Mouse (Mus musculus): ENCODE results near the gene Ino80e. TPM values are rescaled to one million over a fixed set of nuclear protein-coding genes. Genes with fewer than 3 reads are reported as not detected.

The Ino80e gene
- 10 to 100 TPM; 75.8 to 78.6 TPM for polyA plus RNA-seq (2017; shearing (Covaris generic))

DNA sequence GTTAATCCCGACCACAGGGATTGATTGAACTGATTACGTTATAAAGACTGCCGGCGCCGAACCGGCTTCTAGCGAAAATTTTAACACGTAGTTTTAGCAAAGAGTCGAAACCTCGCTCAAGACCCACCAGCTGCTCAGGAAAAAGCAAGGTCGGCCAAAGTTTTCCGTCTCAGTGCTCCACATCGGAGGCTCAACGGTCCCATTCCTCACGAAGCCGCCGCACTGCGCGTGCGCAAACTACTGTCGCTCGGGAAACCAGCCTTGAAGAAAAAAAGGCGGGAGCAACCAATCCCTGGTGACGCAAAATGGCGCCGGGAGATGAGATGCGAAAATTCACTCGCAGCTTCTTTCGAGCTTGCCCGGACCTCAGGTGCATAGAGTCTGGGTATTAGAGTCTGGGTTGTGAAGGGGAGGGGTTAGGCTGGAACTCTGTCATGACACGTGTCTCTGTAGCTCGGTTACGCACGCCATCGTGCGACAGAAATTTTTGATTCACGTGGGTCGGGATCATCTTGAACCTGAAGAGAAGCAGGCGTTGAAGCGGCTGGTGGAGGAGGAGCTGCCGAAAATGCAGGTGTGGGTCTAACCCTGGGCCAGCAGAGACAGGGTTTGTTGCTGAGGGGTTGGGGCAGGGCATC, at the start of gene Ino80e:
Gene Ino80e (minus strand): TSS at position 231 of the 638 bp plus-strand sequence.

DNA sequence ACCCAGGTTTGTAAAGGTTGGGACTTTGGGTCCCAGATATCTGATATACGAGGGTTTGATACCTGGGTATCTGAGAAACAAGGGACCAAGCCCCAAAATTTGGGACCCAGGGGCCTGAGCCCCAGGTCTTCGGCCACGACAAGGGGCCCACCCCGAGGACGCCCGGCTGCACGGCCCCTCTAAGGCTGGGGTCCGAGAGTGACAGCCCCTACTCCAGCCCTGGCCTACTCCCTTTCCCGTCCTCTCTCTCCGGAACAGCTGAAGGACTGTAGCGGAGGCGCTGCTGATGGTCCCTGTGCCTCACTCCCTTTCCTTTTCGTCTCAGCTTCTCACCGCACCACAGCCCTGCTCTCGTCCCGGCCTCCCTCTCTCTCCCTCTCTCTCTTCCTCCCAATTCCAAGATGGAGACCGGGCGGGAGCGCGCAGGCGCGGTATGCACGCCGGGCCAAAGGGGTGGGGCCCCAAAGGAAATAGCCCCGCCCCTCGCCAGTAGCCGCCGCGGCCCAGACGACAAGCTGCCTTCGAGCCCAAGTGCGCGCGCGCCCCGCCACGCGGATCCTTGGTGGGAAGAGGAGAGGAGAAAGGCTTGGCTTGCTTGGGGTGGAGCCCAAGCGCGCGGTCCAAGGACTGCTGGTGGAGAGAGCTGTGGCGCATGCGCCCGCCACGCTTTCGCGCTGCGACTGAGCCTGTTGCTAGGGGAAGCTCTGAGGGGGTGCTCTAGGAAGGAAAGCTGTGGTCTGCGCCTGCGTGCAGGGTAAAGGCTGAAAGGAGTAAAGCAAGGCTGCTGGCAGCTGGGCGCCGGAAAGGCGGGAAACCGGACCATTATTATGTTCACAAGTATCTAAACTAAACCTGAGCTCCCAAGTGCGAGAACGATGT, 22.3 kb upstream of the Ino80e start, which contains the start of gene Taok2:
Gene Taok2 (minus strand): TSS at position 418 of the 879 bp plus-strand sequence.

DNA sequence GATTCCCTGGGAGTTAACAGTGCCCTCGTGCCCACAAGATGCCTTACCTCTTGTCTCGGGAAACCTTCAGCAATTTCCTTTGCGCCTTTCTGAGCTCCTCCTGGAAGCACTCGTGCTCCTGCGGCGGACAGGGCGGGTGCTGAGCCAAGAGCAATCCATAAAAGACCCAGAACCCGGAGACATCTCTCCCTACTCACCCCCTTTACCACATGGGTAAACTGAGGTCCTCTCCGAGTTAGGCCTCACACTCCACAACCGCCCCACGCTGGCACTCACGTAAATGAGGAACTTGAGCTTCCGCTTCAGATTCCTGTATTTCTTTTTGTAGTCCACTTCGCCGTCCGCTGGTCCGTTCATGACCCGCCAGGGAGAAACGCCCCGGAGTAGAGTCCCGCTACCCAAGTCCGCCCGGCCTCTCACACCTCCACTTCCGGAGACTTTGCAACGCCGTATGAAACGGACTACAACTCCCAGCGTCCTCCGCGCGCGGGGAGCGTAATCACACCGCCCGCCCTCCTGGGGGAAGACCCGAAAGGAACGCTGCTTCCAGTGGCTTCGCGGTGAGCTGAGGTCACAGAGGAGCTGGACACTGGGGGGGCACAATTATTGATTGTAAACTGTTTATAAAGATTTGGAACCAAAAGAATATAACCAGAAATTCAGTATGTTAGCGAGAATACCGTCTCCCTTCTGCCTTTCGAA, 597 bp downstream of the Ino80e start, which contains the start of gene Hirip3:
Gene Hirip3 (plus strand): TSS at position 544 of the 702 bp plus-strand sequence.

DNA sequence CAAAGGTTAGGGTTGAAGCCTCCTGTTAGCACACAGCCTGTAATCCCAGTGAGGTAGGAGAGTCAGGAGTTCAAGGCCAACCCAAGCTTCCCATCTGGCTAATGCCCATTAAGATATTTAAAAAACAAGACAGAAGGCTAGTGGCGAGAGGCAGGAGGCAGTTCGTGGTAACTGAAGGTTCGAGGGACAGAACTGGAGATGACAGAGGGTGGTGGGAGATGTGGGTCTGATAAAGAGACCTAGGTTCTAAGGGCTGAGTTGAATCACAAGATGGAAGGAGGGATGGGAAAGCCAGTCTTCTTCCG, 15.1 kb downstream of the Ino80e start, which contains the start of gene Doc2a:
Gene Doc2a (plus strand): TSS at position 301 of the 305 bp plus-strand sequence.

DNA sequence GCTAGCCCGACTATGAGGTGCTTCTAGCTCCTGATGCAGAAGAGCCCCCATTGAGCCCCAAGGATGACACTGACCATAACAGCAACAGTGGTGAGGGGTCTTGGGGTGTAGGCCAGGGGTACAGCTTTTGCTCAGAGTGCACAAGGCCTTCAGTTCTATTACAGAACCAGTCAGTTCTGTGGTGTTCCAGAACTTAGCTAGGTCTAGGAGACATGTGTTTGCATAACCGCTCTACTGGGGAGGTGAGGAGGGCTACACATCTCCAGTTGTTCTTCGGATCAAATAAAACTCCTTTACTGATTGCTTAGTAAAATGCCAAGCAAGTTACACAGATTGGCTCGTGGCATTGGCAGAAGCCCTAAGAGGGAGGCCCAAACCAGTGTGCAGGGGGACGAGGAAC, 30.6 kb downstream of the Ino80e start, which contains the start of gene 4930451I11Rik:
Gene 4930451I11Rik (minus strand): TSS at position 101 of the 400 bp plus-strand sequence.

Other genes with a start within 250 kb of the Ino80e start
- 10 to 100 TPM in 1 of 2 experiments, 1 to 10 TPM in 1; 6.0 to 12.8 TPM for gene Nupr1, start 231.5 kb downstream of the Ino80e start, polyA plus RNA-seq (2017; shearing (Covaris generic))
- gene Sgf29, start 213.1 kb downstream of the Ino80e start, polyA plus RNA-seq (2017; shearing (Covaris generic)): 100 to 1,000 TPM; 114 to 118 TPM
- under 1 TPM; 0.20 to 0.48 TPM for gene Sult1a1, start 185.9 kb downstream of the Ino80e start, polyA plus RNA-seq (2017; shearing (Covaris generic))
- gene Bola2, start 167.0 kb downstream of the Ino80e start, polyA plus RNA-seq (2017; shearing (Covaris generic)): 100 to 1,000 TPM; 104 to 113 TPM
- 10 to 100 TPM in 1 of 2 experiments, 1 to 10 TPM in 1; 8.3 to 10.8 TPM for gene Slx1b, start 166.6 kb downstream of the Ino80e start, polyA plus RNA-seq (2017; shearing (Covaris generic))
- 1,000 to 10,000 TPM; 2,830 to 3,089 TPM for gene Coro1a, start 154.6 kb downstream of the Ino80e start, polyA plus RNA-seq (2017; shearing (Covaris generic))
- 10 to 100 TPM; 32.8 to 38.7 TPM for gene Mapk3, start 102.8 kb downstream of the Ino80e start, polyA plus RNA-seq (2017; shearing (Covaris generic))
- gene Gdpd3, start 96.0 kb downstream of the Ino80e start, polyA plus RNA-seq (2017; shearing (Covaris generic)): 1 to 10 TPM in 1 of 2 experiments, under 1 TPM in 1; 0.89 to 1.3 TPM
- 100 to 1,000 TPM; 490 to 573 TPM for gene Ypel3, start 85.4 kb downstream of the Ino80e start, polyA plus RNA-seq (2017; shearing (Covaris generic))
- gene Tbx6, start 80.9 kb downstream of the Ino80e start, polyA plus RNA-seq (2017; shearing (Covaris generic)): 1 to 10 TPM; 4.3 to 6.4 TPM
- 100 to 1,000 TPM; 363 to 467 TPM for gene Ppp4c, start 69.9 kb downstream of the Ino80e start, polyA plus RNA-seq (2017; shearing (Covaris generic))
- under 1 TPM; 0.16 to 0.97 TPM for gene Fam57b, start 64.7 kb downstream of the Ino80e start, polyA plus RNA-seq (2017; shearing (Covaris generic))
- gene 4930451I11Rik, start 30.7 kb downstream of the Ino80e start, polyA plus RNA-seq (2017; shearing (Covaris generic)): not detected
- not detected for gene Doc2a, start 15.0 kb downstream of the Ino80e start, polyA plus RNA-seq (2017; shearing (Covaris generic))
- gene Hirip3, start 405 bp downstream of the Ino80e start, polyA plus RNA-seq (2017; shearing (Covaris generic)): 1 to 10 TPM; 7.9 to 8.7 TPM
- gene Taok2, start 22.3 kb upstream of the Ino80e start, polyA plus RNA-seq (2017; shearing (Covaris generic)): 10 to 100 TPM; 44.6 to 51.3 TPM
- gene Tmem219, start 60.5 kb upstream of the Ino80e start, polyA plus RNA-seq (2017; shearing (Covaris generic)): 10 to 100 TPM; 39.4 to 53.1 TPM
- gene Kctd13, start 66.5 kb upstream of the Ino80e start, polyA plus RNA-seq (2017; shearing (Covaris generic)): 10 to 100 TPM; 31.6 to 38.0 TPM
- gene Asphd1, start 87.2 kb upstream of the Ino80e start, polyA plus RNA-seq (2017; shearing (Covaris generic)): under 1 TPM; 0.19 to 0.69 TPM
- 1 to 10 TPM in 1 of 2 experiments, under 1 TPM in 1; 0.74 to 1.0 TPM for gene Sez6l2, start 88.2 kb upstream of the Ino80e start, polyA plus RNA-seq (2017; shearing (Covaris generic))
- 100 to 1,000 TPM; 248 to 261 TPM for gene Cdipt, start 113.5 kb upstream of the Ino80e start, polyA plus RNA-seq (2017; shearing (Covaris generic))
- gene Cdiptos, start 113.7 kb upstream of the Ino80e start, polyA plus RNA-seq (2017; shearing (Covaris generic)): 1 to 10 TPM in 1 of 2 experiments, under 1 TPM in 1; 0.94 to 3.5 TPM
- 10 to 100 TPM; 49.5 to 51.3 TPM for gene Mvp, start 152.2 kb upstream of the Ino80e start, polyA plus RNA-seq (2017; shearing (Covaris generic))
- gene Pagr1b, start 154.1 kb upstream of the Ino80e start, polyA plus RNA-seq (2017; shearing (Covaris generic)): 1 to 10 TPM in 1 of 2 experiments, under 1 TPM in 1; 0.71 to 3.4 TPM
- 100 to 1,000 TPM; 140 to 147 TPM for gene Pagr1a, start 155.0 kb upstream of the Ino80e start, polyA plus RNA-seq (2017; shearing (Covaris generic))
- 10 to 100 TPM; 35.6 to 68.8 TPM for gene Gm42742, start 158.7 kb upstream of the Ino80e start, polyA plus RNA-seq (2017; shearing (Covaris generic))
- gene Prrt2, start 158.8 kb upstream of the Ino80e start, polyA plus RNA-seq (2017; shearing (Covaris generic)): 10 to 100 TPM in 1 of 2 experiments, 1 to 10 TPM in 1; 9.5 to 16.8 TPM
- 100 to 1,000 TPM; 152 to 157 TPM for gene Maz, start 164.7 kb upstream of the Ino80e start, polyA plus RNA-seq (2017; shearing (Covaris generic))
- gene Kif22, start 180.1 kb upstream of the Ino80e start, polyA plus RNA-seq (2017; shearing (Covaris generic)): 10 to 100 TPM; 10.1 to 11.0 TPM
- gene Zg16, start 225.0 kb upstream of the Ino80e start, polyA plus RNA-seq (2017; shearing (Covaris generic)): 1 to 10 TPM in 1 of 2 experiments, not detected in 1; 1.0 TPM
- gene AI467606, start 229.0 kb upstream of the Ino80e start, polyA plus RNA-seq (2017; shearing (Covaris generic)): 100 to 1,000 TPM; 320 to 356 TPM